Mouse (Mus musculus) intestine, embryonic 16.5 days (tissue): ENCODE results near the gene Tnr. TPM values are rescaled to one million over a fixed set of nuclear protein-coding genes. Genes with fewer than 3 reads are reported as not detected.

Source experiments
- ATAC-seq: fragments of 200-750 bp; cut with Nextera tagmentation; 2 replicates; pipeline ENCODE4 v1.8.0; 2017; ENCODE audit warnings: moderate TSS enrichment, moderate library complexity
- H3K27ac ChIP-seq: fragments of 300-500 bp; sonication (generic); 2 replicates; pipeline ENCODE4 v1.5.1; 2014; ENCODE audit warnings: mild to moderate bottlenecking, low read length
- H3K27me3 ChIP-seq: fragments of 300-500 bp; sonication (generic); replicated peaks from 2 replicates; pipeline ENCODE4 v1.6.1; 2014; ENCODE audit warnings: low read length, control low read depth, mixed read lengths; ENCODE audit not compliant: control insufficient read depth, insufficient read depth
- H3K36me3 ChIP-seq: fragments of 300-500 bp; sonication (generic); 2 replicates; pipeline ENCODE4 v1.6.1; 2014; ENCODE audit warnings: low read length, control low read depth; ENCODE audit not compliant: control insufficient read depth, insufficient read depth
- H3K4me1 ChIP-seq: fragments of 300-500 bp; sonication (generic); 2 replicates; pipeline ENCODE4 v1.6.1; 2014; ENCODE audit warnings: low read length, control low read depth, mixed read lengths; ENCODE audit not compliant: control insufficient read depth, insufficient read depth
- H3K4me2 ChIP-seq: fragments of 300-500 bp; sonication (generic); 2 replicates; pipeline ENCODE4 v1.6.1; 2014; ENCODE audit warnings: low read depth, low read length, control low read depth
- H3K4me3 ChIP-seq: fragments of 300-500 bp; sonication (generic); 2 replicates; pipeline ENCODE4 v1.5.1; 2014; ENCODE audit warnings: mild to moderate bottlenecking, low read length
- H3K9ac ChIP-seq: fragments of 300-500 bp; sonication (generic); 2 replicates; pipeline ENCODE4 v1.6.1; 2014; ENCODE audit warnings: low read depth, low read length
- H3K9me3 ChIP-seq: fragments of 300-500 bp; sonication (generic); 2 replicates; pipeline ENCODE4 v1.6.1; 2016; ENCODE audit warnings: low read length, control low read depth; ENCODE audit not compliant: control insufficient read depth
- WGBS: fragments of 180-500 bp; shearing (Covaris S2); extraction: QIAGEN DNeasy Blood & Tissue Kit; methylation state at CpG from one replicate; pipeline ENCODE4 v1.1.7; 2014; 5-methylcytosine and 5-hydroxymethylcytosine counted together
- polyA plus RNA-seq: library from polyadenylated mRNA; unstranded; fragments of >200 nt; fragmentation: Nextera tagmentation; extraction: Ambion mirVana; gene quantifications from 2 replicates; pipeline ENCODE4 v1.2.1, GENCODE M21; 2015

The Tnr gene
- polyA plus RNA-seq, result 0.20 and 0.51 TPM in 2 replicates

- 5% methylated on average over 8 of the region's 8 CpGs for WGBS
- ATAC-seq, result no peak
- Histone ChIP-seq H3K9ac (no peak within 1 kb of the TSS), H3K36me3 (no peaks in the 10 kb centered on the region), H3K27me3 (no peaks in the 10 kb centered on the region), H3K9me3 (no peaks in the 10 kb centered on the region), H3K4me2 (no peak within 1 kb of the TSS), H3K27ac (no peak within 1 kb of the TSS), H3K4me1 (no peaks in the 10 kb centered on the region), H3K4me3 (no peak within 1 kb of the TSS)
Measured at GRCm38 (mm10) chr1:159523578-159523977, at the start of gene Tnr. Gene Tnr, plus strand, starts transcription at chr1:159523769.

- WGBS, result 81% methylated on average over 4 of the region's 4 CpGs
- ATAC-seq, result no peak
- H3K4me2 ChIP-seq, result no peak overlapping the region
Measured at GRCm38 (mm10) chr1:159489853-159490435, 33.6 kb upstream of the Tnr start.

GRCm38 (mm10) chr1:159492536-159492935, 31.0 kb upstream of the Tnr start:
- H3K4me1 ChIP-seq, result no peaks in the 10 kb centered on the region
- H3K4me3 ChIP-seq, result no peak overlapping the region
- H3K27ac ChIP-seq, result no peak overlapping the region
- H3K9me3 ChIP-seq, result no peaks in the 10 kb centered on the region
- no peaks in the 10 kb centered on the region for H3K36me3 ChIP-seq
- 76% methylated on average over 4 of the region's 4 CpGs for WGBS
- H3K9ac ChIP-seq, result no peak overlapping the region
- no peaks in the 10 kb centered on the region for H3K27me3 ChIP-seq
- ATAC-seq, result no peak
- H3K4me2 ChIP-seq, result no peak overlapping the region

More at GRCm38 (mm10) chr1:159489853-159490435, 33.6 kb upstream of the Tnr start:
- H3K27ac ChIP-seq, result no peak overlapping the region
- H3K9me3 ChIP-seq, result no peaks in the 10 kb centered on the region
- H3K27me3 ChIP-seq, result no peaks in the 10 kb centered on the region
- no peaks in the 10 kb centered on the region for H3K36me3 ChIP-seq
- H3K9ac ChIP-seq, result no peak overlapping the region
- H3K4me3 ChIP-seq, result no peak overlapping the region
- no peaks in the 10 kb centered on the region for H3K4me1 ChIP-seq

- Histone ChIP-seq H3K36me3 (no peaks in the 10 kb centered on the region), H3K4me3 (no peak overlapping the region), H3K27me3 (no peaks in the 10 kb centered on the region), H3K9ac (no peak overlapping the region), H3K4me1 (no peaks in the 10 kb centered on the region), H3K9me3 (no peaks in the 10 kb centered on the region), H3K4me2 (no peak overlapping the region), H3K27ac (no peak overlapping the region)
- 74% methylated on average over 5 of the region's 5 CpGs for WGBS
- no peak for ATAC-seq
Measured at GRCm38 (mm10) chr1:159493720-159494499, 29.7 kb upstream of the Tnr start.

DNA sequence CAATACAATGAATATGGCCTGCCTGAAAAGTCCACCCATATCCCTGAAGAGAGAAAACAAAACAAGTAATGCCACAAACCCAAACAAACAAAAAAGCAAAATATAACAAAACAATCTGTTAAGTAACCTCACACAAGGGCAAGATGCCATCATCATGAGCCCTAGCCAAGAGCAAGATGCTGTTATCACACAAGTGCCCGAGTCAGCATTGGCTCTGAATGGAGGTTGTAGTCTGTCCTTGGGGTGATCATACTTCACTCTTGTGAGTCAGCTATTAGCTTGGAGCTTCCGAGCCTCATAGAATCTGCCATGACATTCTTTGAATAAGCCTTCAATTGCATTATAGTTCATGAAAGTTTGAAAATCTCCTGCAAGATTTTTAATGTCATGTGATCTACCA, 25.3 kb upstream of the Tnr start:
- no peak overlapping the region for H3K9ac ChIP-seq
- ATAC-seq, result no peak
- H3K9me3 ChIP-seq, result no peaks in the 10 kb centered on the region
- 84% methylated on average over 2 of the region's 2 CpGs for WGBS
- H3K4me2 ChIP-seq, result no peak overlapping the region
- no peaks in the 10 kb centered on the region for H3K4me1 ChIP-seq
- H3K27ac ChIP-seq, result no peak overlapping the region
- H3K27me3 ChIP-seq, result no peaks in the 10 kb centered on the region
- H3K4me3 ChIP-seq, result no peak overlapping the region
- H3K36me3 ChIP-seq, result no peaks in the 10 kb centered on the region

DNA sequence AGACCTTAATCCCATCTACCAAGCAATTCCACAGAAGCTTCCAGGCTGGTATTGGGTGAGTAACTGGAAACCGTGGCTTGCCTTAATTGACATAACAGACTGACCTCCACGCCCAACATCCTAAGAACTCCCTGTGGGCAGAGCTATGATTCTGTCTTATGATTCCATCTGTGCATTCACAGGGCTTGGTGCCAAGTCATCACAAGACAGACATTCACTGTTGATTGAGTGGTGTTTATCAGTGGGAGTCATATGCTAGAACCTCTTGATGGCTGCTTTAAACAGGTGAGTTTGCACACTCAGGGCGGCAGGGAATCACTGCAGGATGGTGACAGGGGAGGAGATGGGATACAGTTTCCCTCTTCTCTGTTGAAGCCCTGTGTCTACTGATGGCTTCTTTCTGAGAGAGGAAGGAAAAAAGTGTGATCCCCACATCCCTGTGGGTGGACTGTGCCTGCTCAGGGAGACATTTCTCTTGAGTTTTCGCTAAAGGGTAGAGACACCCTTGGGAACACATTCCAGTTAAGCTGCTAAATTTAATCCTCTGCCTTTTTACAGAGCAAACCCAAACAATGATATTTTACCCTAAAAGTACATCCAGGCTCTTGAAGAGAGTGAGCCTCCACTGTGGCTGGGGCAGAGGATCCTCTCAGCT, 23.6 kb upstream of the Tnr start:
- no peak overlapping the region for H3K4me2 ChIP-seq
- H3K27me3 ChIP-seq, result no peaks in the 10 kb centered on the region
- WGBS, result 76% methylated on average over 4 of the region's 4 CpGs
- no peak overlapping the region for H3K9ac ChIP-seq
- no peaks in the 10 kb centered on the region for H3K4me1 ChIP-seq
- no peak overlapping the region for H3K27ac ChIP-seq
- H3K36me3 ChIP-seq, result no peaks in the 10 kb centered on the region
- no peak for ATAC-seq
- no peak overlapping the region for H3K4me3 ChIP-seq
- no peaks in the 10 kb centered on the region for H3K9me3 ChIP-seq

- 78% methylated on average over 4 of the region's 4 CpGs for WGBS
- Histone ChIP-seq H3K9ac (no peak overlapping the region), H3K4me2 (no peak overlapping the region), H3K4me1 (no peaks in the 10 kb centered on the region), H3K9me3 (no peaks in the 10 kb centered on the region), H3K27me3 (no peaks in the 10 kb centered on the region), H3K4me3 (no peak overlapping the region), H3K27ac (no peak overlapping the region), H3K36me3 (no peaks in the 10 kb centered on the region)
- ATAC-seq, result no peak
Measured at GRCm38 (mm10) chr1:159501911-159502310, 21.7 kb upstream of the Tnr start.

GRCm38 (mm10) chr1:159510667-159511066, 12.9 kb upstream of the Tnr start:
- 79% methylated on average over 3 of the region's 3 CpGs for WGBS
- no peaks in the 10 kb centered on the region for H3K4me1 ChIP-seq

DNA sequence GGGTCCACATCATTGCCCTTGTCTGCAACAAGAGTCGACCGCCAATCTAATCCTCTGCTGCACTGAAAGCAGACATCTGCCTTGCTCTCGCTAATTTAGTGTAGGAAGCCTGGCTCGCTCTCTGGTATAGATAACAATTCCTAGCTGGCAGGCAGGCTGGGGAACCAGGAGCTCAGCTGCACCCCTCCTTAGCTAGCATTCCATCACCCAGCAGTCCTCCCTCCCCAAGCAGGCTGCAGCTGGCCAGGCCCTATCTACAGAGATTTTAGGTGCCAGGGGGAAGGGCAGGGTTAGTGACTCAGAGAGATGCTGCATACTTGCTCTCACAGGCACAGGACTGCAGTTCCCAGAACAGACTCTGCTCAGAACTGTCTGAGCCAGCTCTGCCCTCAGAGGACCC, 5.9 kb upstream of the Tnr start:
- no peak for ATAC-seq
- Histone ChIP-seq H3K4me3 (no peak overlapping the region), H3K4me1 (no peaks in the 10 kb centered on the region), H3K27ac (no peak overlapping the region), H3K4me2 (no peak overlapping the region), H3K27me3 (no peaks in the 10 kb centered on the region), H3K9ac (no peak overlapping the region), H3K36me3 (no peaks in the 10 kb centered on the region), H3K9me3 (no peaks in the 10 kb centered on the region)
- WGBS, result 42% methylated on average over 4 of the region's 4 CpGs

More at GRCm38 (mm10) chr1:159510667-159511066, 12.9 kb upstream of the Tnr start:
- Histone ChIP-seq H3K27me3 (no peaks in the 10 kb centered on the region), H3K27ac (no peak overlapping the region), H3K36me3 (no peaks in the 10 kb centered on the region), H3K4me3 (no peak overlapping the region), H3K9ac (no peak overlapping the region), H3K4me2 (no peak overlapping the region), H3K9me3 (no peaks in the 10 kb centered on the region)
- no peak for ATAC-seq
